Mouse (Mus musculus) intestine, postnatal 0 days (tissue): ENCODE results near the gene Muc4. TPM values are rescaled to one million over a fixed set of nuclear protein-coding genes. Genes with fewer than 3 reads are reported as not detected.

ENCODE experiments used
- ATAC-seq: fragments of 200-750 bp; cut with Nextera tagmentation; 2 replicates; pipeline ENCODE4 v1.8.0; 2017; ENCODE audit warnings: mild to moderate bottlenecking, moderate TSS enrichment, moderate library complexity
- H3K27ac ChIP-seq: fragments of 300-500 bp; sonication (generic); 2 replicates; pipeline ENCODE4 v1.5.1; 2014; ENCODE audit warnings: mild to moderate bottlenecking, low read depth, low read length, moderate library complexity
- H3K27me3 ChIP-seq: fragments of 300-500 bp; sonication (generic); replicated peaks from 2 replicates; pipeline ENCODE4 v1.6.1; 2014; ENCODE audit warnings: low read length, mixed read lengths; ENCODE audit not compliant: control insufficient read depth, insufficient read depth
- H3K36me3 ChIP-seq: fragments of 300-500 bp; sonication (generic); 2 replicates; pipeline ENCODE4 v1.6.1; 2014; ENCODE audit warnings: mild to moderate bottlenecking, moderate library complexity; ENCODE audit not compliant: control insufficient read depth, insufficient read depth
- H3K4me1 ChIP-seq: fragments of 300-500 bp; sonication (generic); replicated peaks from 2 replicates; pipeline ENCODE4 v1.6.1; 2014; ENCODE audit warnings: antibody characterized with exemption, low read length, mixed read lengths; ENCODE audit not compliant: control insufficient read depth, insufficient read depth
- H3K4me2 ChIP-seq: fragments of 300-500 bp; sonication (generic); replicated peaks from 2 replicates; pipeline ENCODE4 v1.6.1; 2014; ENCODE audit warnings: low read depth, mild to moderate bottlenecking, moderate library complexity
- H3K4me3 ChIP-seq: fragments of 300-500 bp; sonication (generic); 2 replicates; pipeline ENCODE4 v1.5.1; 2014; ENCODE audit warnings: low read depth, low read length
- H3K9ac ChIP-seq: fragments of 300-500 bp; sonication (generic); 2 replicates; pipeline ENCODE4 v1.6.1; 2014; ENCODE audit warnings: mild to moderate bottlenecking, low read depth, low read length
- H3K9me3 ChIP-seq: fragments of 300-500 bp; sonication (generic); 2 replicates; pipeline ENCODE4 v1.6.1; 2016; ENCODE audit warnings: mixed run types; ENCODE audit not compliant: control insufficient read depth
- CTCF ChIP-seq: sonication (generic); IDR thresholded peaks from 2 replicates; pipeline ENCODE4 v1.5.1; 2016; ENCODE audit warnings: low read depth, mild to moderate bottlenecking, control low read depth, antibody characterized with exemption, moderate library complexity
- WGBS: fragments of 180-500 bp; shearing (Covaris S2); extraction: QIAGEN DNeasy Blood & Tissue Kit; methylation state at CpG from one replicate; pipeline ENCODE4 v1.1.7; 2014; 5-methylcytosine and 5-hydroxymethylcytosine counted together
- polyA plus RNA-seq: library from polyadenylated mRNA; unstranded; fragments of >200 nt; fragmentation: Nextera tagmentation; extraction: Ambion mirVana; gene quantifications from 2 replicates; pipeline ENCODE4 v1.2.1, GENCODE M21; 2015

Gene Muc4
- polyA plus RNA-seq, 1 experiment from 2014 or later, result 0.95 TPM

DNA sequence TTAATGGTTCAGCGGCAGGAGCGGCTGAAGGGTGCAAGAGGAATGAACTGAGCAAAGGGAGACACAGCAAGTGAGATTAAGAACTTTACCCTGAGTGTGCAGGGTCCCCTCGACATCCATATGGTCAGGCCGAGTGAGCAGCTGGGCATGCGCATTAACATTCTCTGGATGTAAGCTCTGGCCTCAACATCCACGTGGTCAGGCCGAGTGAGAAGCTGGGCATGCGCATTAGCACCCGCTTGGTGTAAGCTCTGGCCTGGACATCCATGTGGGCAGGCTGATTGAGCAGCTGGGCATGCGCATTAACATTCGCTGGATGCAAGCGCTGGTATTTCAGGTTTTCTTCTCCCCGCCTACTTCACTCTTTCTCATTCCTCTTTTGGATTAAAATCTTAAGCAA, 49.2 kb downstream of the Muc4 start:
- 84% methylated on average over 13 of the region's 13 CpGs for WGBS
- H3K4me1 ChIP-seq, result no peaks in the 10 kb centered on the region
- no peak for ATAC-seq
- H3K4me2 ChIP-seq, result no peak overlapping the region
- no peak for TF ChIP-seq CTCF
- no peaks in the 10 kb centered on the region for H3K36me3 ChIP-seq
- H3K27ac ChIP-seq, result no peak overlapping the region
- H3K4me3 ChIP-seq, result no peak overlapping the region
- no peak overlapping the region for H3K9ac ChIP-seq
- no peaks in the 10 kb centered on the region for H3K9me3 ChIP-seq
- H3K27me3 ChIP-seq, result no peaks in the 10 kb centered on the region

DNA sequence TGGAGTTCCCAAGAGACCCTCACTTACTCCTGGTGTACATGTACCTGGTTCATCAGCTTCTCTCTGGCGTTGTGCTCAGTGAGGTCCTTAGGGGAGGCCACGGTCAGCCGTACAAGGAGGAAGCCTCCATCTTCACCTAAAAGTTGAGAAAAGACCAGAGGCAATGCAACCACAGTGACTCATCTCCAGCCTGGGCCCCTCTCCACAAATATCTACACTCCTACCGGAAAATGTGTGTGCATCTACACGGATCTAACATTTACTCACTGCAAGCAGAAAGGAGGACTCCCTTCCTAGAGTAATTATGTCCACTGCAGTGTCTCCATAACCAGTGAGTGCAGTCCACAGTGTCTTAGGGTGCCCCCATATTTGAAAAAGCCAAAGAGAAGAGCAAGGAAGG, 54.4 kb downstream of the Muc4 start:
- no peak overlapping the region for H3K4me2 ChIP-seq
- WGBS, result 87% methylated on average over 5 of the region's 5 CpGs

GRCm38 (mm10) chr16:32795177-32795576, 59.5 kb downstream of the Muc4 start:
- H3K27ac ChIP-seq, result no peak overlapping the region
- H3K36me3 ChIP-seq, result no peaks in the 10 kb centered on the region
- no peak overlapping the region for H3K4me2 ChIP-seq
- H3K9ac ChIP-seq, result no peak overlapping the region
- no peaks in the 10 kb centered on the region for H3K27me3 ChIP-seq
- H3K9me3 ChIP-seq, result no peaks in the 10 kb centered on the region
- H3K4me1 ChIP-seq, result peaks cover 4% of the 10 kb centered on the region; the same call in 1 of the 2 replicates
- no peak for ATAC-seq
- 85% methylated on average over 1 of the region's 1 CpGs for WGBS
- no peak for TF ChIP-seq CTCF
- H3K4me3 ChIP-seq, result no peak overlapping the region

More for the DNA sequence above, 54.4 kb downstream of the Muc4 start:
- no peak overlapping the region for H3K4me3 ChIP-seq
- no peaks in the 10 kb centered on the region for H3K4me1 ChIP-seq
- TF ChIP-seq CTCF, result no peak
- no peaks in the 10 kb centered on the region for H3K9me3 ChIP-seq
- no peaks in the 10 kb centered on the region for H3K27me3 ChIP-seq
- H3K9ac ChIP-seq, result no peak overlapping the region
- H3K36me3 ChIP-seq, result no peaks in the 10 kb centered on the region
- no peak for ATAC-seq
- H3K27ac ChIP-seq, result no peak overlapping the region

DNA sequence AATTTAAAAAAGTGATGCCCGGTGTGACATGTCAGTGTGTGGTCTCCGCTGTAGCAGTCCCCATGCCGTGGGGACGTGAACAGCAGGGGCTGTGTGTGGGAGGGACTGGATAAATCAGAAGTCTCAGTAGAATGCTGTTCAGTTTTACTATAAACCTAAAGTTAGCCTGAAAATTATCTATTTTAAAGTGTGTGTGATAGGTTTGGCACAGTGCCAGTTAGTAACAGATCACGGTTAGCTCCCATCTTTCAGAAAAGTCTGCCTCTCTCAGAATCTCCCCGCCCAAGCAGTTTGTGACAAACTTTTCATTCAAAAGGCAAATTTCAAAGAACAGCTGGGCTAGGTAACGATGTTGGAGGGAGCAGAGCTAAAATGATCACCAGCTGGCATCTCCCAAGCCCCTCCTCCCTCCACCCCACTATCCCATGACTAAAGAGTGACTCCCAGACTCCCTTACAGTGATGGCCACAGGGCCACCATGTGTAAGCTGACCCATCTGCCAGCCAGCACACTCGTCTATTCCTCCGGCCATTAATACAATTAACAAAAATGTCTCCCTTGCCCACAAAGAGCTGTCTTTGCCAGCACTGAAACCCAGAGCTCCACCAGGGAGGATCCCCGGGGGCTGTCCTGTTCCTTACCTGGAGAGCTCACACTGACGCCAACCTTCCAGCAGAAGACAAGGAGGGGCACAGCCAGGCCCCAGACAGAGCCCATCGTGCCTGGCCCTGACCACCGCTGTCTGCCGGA, 61.2 kb downstream of the Muc4 start:
- no peak overlapping the region for H3K4me3 ChIP-seq
- H3K27me3 ChIP-seq, result no peaks in the 10 kb centered on the region
- no peak overlapping the region for H3K4me2 ChIP-seq
- peaks cover 4% of the 10 kb centered on the region; the same call in 1 of the 2 replicates for H3K4me1 ChIP-seq
- no peaks in the 10 kb centered on the region for H3K9me3 ChIP-seq
- no peak overlapping the region for H3K9ac ChIP-seq
- ATAC-seq, result no peak
- H3K27ac ChIP-seq, result no peak overlapping the region
- TF ChIP-seq CTCF, result no peak
- 71% methylated on average over 14 of the region's 14 CpGs for WGBS
- no peaks in the 10 kb centered on the region for H3K36me3 ChIP-seq

DNA sequence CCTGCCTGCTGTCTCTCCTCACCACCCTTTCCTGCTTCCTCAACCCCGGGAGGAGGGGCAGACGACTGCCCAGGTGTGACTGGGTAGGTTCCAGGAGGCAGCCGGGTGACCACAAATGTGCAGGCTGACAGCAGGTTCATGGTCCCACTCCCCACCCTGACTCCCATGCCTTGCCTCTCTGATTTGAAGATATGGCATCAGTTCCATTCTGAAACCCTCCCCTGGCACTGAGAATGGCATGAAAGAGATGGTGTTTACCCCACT, 61.7 kb downstream of the Muc4 start, which contains the start of gene Muc20:
Gene Muc20, minus strand, starts transcription at position 10 of the 264 bp plus-strand sequence.
- Histone ChIP-seq H3K36me3 (no peaks in the 10 kb centered on the region), H3K27ac (no peak within 1 kb of the TSS), H3K9me3 (no peaks in the 10 kb centered on the region), H3K4me1 (peaks cover 4% of the 10 kb centered on the region; the same call in 1 of the 2 replicates), H3K27me3 (no peaks in the 10 kb centered on the region), H3K4me2 (no peak within 1 kb of the TSS), H3K9ac (no peak within 1 kb of the TSS), H3K4me3 (no peak within 1 kb of the TSS)
- TF ChIP-seq CTCF, result no peak
- WGBS, result 60% methylated on average over 3 of the region's 3 CpGs
- no peak for ATAC-seq

DNA sequence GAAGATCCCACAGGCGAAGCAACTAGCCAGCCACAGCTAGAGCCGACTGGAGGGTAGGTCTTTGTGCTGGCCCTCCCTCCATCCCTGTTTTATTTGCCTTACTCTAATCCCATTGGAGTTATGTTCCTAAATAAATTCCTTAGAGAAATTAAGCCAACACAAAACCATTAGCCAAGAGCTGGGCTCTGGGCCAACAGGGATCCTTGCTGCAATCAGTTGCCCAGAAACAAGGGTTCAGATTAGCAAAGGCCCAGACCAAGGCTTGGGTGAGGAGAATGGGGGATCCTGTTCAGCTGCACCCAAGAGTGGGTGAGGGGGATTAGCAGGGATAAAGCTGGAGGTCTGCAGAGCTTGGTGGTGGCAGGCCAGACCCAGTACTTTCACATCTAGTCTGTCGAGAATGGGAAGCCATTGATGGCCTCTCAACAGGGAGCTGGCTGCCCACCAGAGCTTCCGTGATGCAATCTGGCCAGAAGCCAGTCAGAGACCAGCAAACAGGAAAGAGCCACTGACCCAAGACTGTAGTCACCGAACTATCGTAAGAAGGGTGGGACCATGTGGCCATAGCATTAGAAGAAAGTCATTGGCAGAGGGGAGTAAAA, 67.7 kb downstream of the Muc4 start:
- peaks cover 4% of the 10 kb centered on the region for H3K4me1 ChIP-seq
- 45% methylated on average over 6 of the region's 6 CpGs for WGBS
- no peak overlapping the region for H3K4me2 ChIP-seq
- H3K4me3 ChIP-seq, result no peak overlapping the region
- no peak overlapping the region for H3K9ac ChIP-seq
- no peaks in the 10 kb centered on the region for H3K9me3 ChIP-seq
- H3K36me3 ChIP-seq, result no peaks in the 10 kb centered on the region
- H3K27me3 ChIP-seq, result no peaks in the 10 kb centered on the region
- H3K27ac ChIP-seq, result no peak overlapping the region
- ATAC-seq, result no peak
- TF ChIP-seq CTCF, result no peak
